Mouse (Mus musculus) heart, embryonic 10.5 days (tissue): Measurements from ENCODE around the gene Nxn. TPM values are rescaled to one million over a fixed set of nuclear protein-coding genes. Genes with fewer than 3 reads are reported as not detected.

Experiments used
- DNase-seq: peaks from one replicate; pipeline ENCODE4 v3.0.0-alpha.2; 2017; ENCODE audit warnings: low spot score
- H3K27ac ChIP-seq: fragments of 300-500 bp; sonication (generic); 2 replicates; pipeline ENCODE4 v1.5.1; 2016; ENCODE audit warnings: mild to moderate bottlenecking
- H3K27me3 ChIP-seq: fragments of 300-500 bp; sonication (generic); 2 replicates; pipeline ENCODE4 v1.6.1; 2016; ENCODE audit warnings: mild to moderate bottlenecking; ENCODE audit not compliant: poor library complexity, insufficient read depth, severe bottlenecking
- H3K36me3 ChIP-seq: fragments of 300-500 bp; sonication (generic); 2 replicates; pipeline ENCODE4 v1.6.1; 2016; ENCODE audit warnings: mild to moderate bottlenecking, moderate library complexity
- H3K4me1 ChIP-seq: fragments of 300-500 bp; sonication (generic); 2 replicates; pipeline ENCODE4 v1.6.1; 2016; ENCODE audit warnings: mild to moderate bottlenecking
- H3K4me3 ChIP-seq: fragments of 300-500 bp; sonication (generic); 2 replicates; pipeline ENCODE4 v1.5.1; 2016; ENCODE audit warnings: mild to moderate bottlenecking, moderate library complexity
- H3K9me3 ChIP-seq: fragments of 300-500 bp; sonication (generic); 2 replicates; pipeline ENCODE4 v1.6.1; 2016; ENCODE audit warnings: mild to moderate bottlenecking, moderate library complexity
- WGBS: fragments of 180-500 bp; shearing (Covaris S2); methylation state at CpG from one replicate; pipeline ENCODE4 v1.1.7; 2016; 5-methylcytosine and 5-hydroxymethylcytosine counted together
- polyA plus RNA-seq: library from polyadenylated mRNA; unstranded; fragments of >200 nt; fragmentation: Nextera tagmentation; extraction: Ambion mirVana; gene quantifications from 2 replicates; pipeline ENCODE4 v1.2.1, GENCODE M21; 2016

The Nxn gene
- 27.9 and 34.5 TPM in 2 replicates for polyA plus RNA-seq

DNA sequence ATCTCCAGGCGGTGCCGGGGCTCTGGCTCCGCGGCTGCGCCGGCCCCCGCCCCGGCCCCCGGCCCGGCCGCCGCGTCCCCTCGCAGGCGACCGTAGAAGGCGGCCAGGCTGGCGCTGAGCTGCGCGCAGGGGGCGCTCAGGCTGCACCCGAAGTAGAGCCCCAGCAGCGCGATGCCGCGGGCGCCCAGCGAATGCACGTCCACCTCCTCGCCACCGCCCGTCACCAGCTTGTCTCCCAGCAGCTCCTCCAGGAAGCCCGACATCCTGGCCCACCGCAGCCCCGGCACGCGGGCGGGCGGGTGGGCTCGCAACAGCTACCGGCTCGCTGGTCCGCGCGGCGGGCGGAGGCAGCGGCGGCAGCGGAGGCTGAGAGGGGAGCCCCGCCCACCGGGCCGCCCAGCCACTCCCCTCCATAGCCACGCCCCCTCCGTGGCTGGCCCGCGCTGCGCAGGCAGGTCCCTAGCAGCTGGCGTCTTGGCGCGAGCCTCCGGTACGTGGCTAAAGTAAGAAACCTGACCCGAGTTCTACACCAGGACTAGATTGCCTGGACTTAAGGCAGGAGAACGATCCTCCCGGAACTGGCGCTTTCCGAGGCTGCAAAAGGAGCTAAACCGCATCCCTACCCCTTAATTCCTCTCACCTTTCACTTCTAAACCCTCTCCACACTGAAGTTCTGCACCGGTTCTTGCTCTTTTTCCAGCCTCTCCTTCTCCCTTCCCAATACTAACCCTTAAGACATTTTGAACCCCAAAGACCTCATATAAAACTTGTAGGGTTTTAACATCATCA, at the start of gene Nxn:
Nxn (minus strand) TSS at position 343 of the 789 bp plus-strand sequence.
- Histone ChIP-seq H3K4me1 (peaks cover 19% of the 10 kb centered on the region), H3K36me3 (no peaks in the 10 kb centered on the region), H3K4me3 (peak within 1 kb of the TSS; percentile 83), H3K27me3 (no peaks in the 10 kb centered on the region), H3K27ac (peak within 1 kb of the TSS; percentile 93), H3K9me3 (no peaks in the 10 kb centered on the region)
- peak; percentile 95 for DNase-seq
- 1% methylated on average over 65 of the region's 70 CpGs for WGBS

DNA sequence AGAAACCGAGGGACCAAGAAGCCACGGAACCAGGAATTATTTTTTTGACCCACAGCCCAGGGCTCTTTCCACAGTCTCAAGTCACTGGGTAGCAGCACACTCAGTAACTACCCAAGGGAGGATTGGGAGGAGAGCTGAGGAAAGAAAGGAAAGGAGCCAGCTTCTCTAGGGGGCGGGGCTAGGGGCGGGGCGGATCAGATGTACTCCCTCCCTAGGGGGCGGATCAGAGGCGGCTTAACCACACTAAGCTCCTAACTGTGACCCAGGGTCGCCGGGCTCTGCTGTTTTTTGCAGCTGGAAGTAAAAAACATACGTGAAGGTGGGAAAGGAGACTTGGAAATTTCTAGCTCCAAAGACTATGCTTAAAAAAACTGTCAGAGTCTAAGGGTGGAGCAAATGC, 47.3 kb upstream of the Nxn start:
- WGBS: 6% methylated on average over 10 of the region's 10 CpGs
- H3K4me1 ChIP-seq: peaks cover 67% of the 10 kb centered on the region
- no peaks in the 10 kb centered on the region for H3K27me3 ChIP-seq
- no peak overlapping the region for H3K4me3 ChIP-seq
- peaks cover 47% of the 10 kb centered on the region for H3K36me3 ChIP-seq
- H3K27ac ChIP-seq: no peak overlapping the region; the same call in 1 of the 2 replicates
- no peak for DNase-seq
- no peaks in the 10 kb centered on the region for H3K9me3 ChIP-seq

DNA sequence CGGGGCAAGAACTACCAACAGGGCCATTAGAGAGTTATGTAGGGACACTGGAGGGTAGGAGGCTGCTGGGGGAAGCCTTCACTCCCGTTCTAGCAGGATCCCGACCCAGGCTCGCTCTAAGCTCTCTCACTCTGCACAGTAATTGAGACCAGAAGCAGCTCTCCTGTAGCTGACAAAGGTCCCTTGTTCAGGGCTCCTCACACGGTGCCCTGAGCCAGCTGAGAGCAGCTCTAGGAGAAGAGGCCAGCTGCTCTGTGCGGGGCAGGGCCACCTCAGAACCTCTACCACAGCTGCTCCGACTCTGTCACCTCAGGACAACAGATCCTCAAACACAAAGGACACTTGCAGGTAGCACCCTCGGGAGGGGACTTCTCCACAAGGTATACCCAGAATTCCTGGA, 46.5 kb upstream of the Nxn start:
- peak overlapping the region; percentile 44; the same call in 1 of the 2 replicates for H3K27ac ChIP-seq
- 44% methylated on average over 8 of the region's 8 CpGs for WGBS
- no peak for DNase-seq
- H3K4me1 ChIP-seq: peaks cover 69% of the 10 kb centered on the region
- no peaks in the 10 kb centered on the region for H3K27me3 ChIP-seq
- peaks cover 41% of the 10 kb centered on the region for H3K36me3 ChIP-seq
- H3K9me3 ChIP-seq: no peaks in the 10 kb centered on the region
- H3K4me3 ChIP-seq: no peak overlapping the region

DNA sequence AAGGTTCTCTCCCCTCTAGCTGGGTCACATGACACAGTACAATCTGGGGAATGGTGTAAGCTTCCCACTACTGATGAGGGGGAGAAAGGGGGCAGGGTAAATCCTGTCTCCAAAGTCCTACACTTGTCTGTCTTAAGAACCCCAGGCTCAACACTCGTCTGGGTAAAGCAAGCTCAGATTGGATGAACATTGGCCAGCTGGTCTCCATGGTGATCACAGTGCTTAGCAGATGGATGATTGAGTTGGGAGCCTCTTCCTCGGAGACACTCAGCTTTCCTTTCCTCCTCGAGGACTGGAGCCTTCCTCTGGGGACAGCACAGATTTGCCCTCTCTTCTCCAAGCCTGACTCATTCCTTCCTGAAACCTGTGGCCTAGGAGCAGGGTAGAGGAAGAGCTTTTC, 40.7 kb upstream of the Nxn start:
- Histone ChIP-seq H3K27ac (0 out of 2 replicates have a peak overlapping the region, but pooled peaks have one; percentile 29), H3K4me3 (no peak overlapping the region), H3K9me3 (no peaks in the 10 kb centered on the region), H3K4me1 (peaks cover 78% of the 10 kb centered on the region), H3K36me3 (peaks cover 21% of the 10 kb centered on the region), H3K27me3 (no peaks in the 10 kb centered on the region)
- DNase-seq: no peak
- 22% methylated on average over 3 of the region's 3 CpGs for WGBS

DNA sequence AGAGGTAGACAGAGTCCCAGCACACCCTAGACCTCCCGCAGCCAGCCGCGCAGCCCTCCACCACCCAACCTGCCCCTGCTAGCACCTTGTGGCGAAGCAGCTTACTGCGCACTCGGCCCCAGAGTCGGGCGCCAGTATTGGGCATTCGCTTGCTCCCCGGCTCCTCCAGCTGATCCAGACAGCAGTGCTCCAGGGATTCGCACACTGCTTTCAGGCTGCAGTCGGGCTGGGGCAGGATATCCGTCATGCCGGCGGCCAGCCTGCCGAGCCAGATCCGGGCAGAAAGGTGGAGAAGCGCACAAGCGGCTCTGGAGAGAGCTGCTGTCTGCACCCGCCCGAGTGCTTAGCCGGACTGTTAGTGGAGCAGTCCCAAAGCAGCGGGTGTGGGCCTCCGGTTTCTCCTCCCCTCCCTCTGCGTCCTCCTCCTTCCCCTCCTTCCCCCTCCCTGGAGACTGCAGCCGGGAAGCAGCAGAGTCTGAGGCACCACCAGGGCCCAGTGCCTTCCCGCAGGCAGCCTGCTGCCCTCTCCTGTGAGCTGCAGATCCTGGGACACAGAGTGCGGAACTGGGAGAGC, 38.0 kb upstream of the Nxn start:
- peaks cover 77% of the 10 kb centered on the region for H3K4me1 ChIP-seq
- peaks cover 20% of the 10 kb centered on the region for H3K36me3 ChIP-seq
- WGBS: 3% methylated on average over 28 of the region's 28 CpGs
- H3K27ac ChIP-seq: peak overlapping the region; percentile 86
- H3K27me3 ChIP-seq: no peaks in the 10 kb centered on the region
- peak overlapping the region; percentile 60 for H3K4me3 ChIP-seq
- H3K9me3 ChIP-seq: no peaks in the 10 kb centered on the region
- DNase-seq: peak; percentile 91

DNA sequence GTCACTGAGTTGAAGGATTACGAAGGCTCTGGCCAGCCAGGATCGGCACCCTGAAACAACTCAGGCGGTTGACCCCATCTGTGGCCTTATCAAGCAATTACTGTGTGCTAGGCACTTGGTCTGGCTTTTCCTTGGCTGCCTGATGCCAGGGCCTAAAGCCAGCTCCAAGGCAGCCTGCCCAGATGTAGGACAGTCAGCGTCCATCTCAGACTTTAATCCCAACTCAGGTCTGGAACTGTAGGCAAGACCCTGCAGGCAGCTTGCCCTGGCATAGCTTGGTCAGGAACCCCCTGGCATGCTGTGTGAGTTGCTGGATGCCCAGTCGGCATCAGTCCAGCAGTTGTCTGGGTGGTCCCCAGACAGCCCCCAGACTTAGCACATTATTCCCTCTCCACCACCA, 37.1 kb upstream of the Nxn start:
- 0 out of 2 replicates have a peak overlapping the region, but pooled peaks have one; percentile 86 for H3K27ac ChIP-seq
- WGBS: 82% methylated on average over 5 of the region's 5 CpGs
- no peak for DNase-seq
- peaks cover 82% of the 10 kb centered on the region for H3K4me1 ChIP-seq
- H3K27me3 ChIP-seq: no peaks in the 10 kb centered on the region
- no peaks in the 10 kb centered on the region for H3K9me3 ChIP-seq
- peak overlapping the region; percentile 60; the same call in 1 of the 2 replicates for H3K4me3 ChIP-seq
- peaks cover 19% of the 10 kb centered on the region for H3K36me3 ChIP-seq

DNA sequence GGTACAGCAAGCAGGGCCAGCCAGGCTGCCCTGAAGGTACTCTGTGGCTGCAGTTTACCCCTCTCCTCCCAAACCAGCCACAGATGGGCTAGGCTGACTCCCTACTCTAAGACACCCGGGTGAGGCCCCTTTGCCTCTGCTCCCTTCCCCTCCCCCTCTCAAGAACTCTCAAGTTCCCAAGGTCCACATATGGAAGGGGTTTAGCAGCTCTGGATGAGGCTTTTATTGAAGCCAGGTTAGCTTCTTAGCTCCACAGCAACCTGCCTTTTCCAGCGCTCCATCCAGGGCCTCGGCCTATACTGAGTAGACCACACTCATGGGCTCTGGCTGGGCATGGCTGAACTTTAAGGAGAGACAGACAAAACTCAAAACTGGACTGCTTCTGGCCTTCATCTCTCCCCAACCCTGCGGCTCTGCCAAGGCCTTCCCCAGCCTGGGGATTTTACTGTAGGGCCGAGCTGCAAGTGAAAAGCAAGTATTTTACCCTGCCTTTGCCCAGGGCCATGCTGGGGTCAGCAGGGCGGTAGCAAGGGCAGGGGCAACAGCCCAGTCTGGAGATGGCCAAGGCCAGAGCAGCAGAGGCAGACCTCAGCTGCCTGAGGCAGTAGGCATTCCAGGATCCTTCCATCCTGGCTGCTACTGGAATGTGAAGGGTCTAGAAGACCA, 31.2 kb upstream of the Nxn start:
- DNase-seq: no peak
- peak overlapping the region; percentile 84 for H3K27ac ChIP-seq
- H3K27me3 ChIP-seq: no peaks in the 10 kb centered on the region
- peaks cover 19% of the 10 kb centered on the region; the same call in 1 of the 2 replicates for H3K36me3 ChIP-seq
- no peak overlapping the region for H3K4me3 ChIP-seq
- WGBS: 65% methylated on average over 6 of the region's 6 CpGs
- peaks cover 70% of the 10 kb centered on the region for H3K4me1 ChIP-seq
- H3K9me3 ChIP-seq: no peaks in the 10 kb centered on the region

DNA sequence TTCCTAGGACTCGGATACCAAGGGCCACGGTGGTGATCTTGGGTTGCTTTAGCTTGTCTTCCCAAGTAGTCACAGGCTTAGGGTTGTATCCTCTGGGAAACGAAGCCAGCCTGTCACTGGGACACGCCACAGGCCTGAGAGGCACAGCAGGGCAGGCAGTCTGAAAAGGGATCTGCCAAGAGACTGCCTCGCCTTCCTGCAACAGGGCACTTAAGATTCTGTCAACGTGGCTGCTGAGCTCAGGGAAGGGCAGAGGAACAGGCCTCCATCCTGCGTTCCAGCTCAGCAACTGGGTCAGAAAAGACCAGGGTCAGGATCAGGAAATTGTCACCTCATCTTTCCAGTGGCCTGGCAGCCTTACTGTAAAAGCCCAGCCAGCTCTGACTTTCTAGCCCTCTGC, 30.6 kb upstream of the Nxn start:
- Histone ChIP-seq H3K27me3 (no peaks in the 10 kb centered on the region), H3K27ac (peak overlapping the region; percentile 84), H3K9me3 (no peaks in the 10 kb centered on the region), H3K36me3 (peaks cover 23% of the 10 kb centered on the region), H3K4me3 (no peak overlapping the region), H3K4me1 (peaks cover 66% of the 10 kb centered on the region)
- 43% methylated on average over 7 of the region's 7 CpGs for WGBS
- no peak for DNase-seq

DNA sequence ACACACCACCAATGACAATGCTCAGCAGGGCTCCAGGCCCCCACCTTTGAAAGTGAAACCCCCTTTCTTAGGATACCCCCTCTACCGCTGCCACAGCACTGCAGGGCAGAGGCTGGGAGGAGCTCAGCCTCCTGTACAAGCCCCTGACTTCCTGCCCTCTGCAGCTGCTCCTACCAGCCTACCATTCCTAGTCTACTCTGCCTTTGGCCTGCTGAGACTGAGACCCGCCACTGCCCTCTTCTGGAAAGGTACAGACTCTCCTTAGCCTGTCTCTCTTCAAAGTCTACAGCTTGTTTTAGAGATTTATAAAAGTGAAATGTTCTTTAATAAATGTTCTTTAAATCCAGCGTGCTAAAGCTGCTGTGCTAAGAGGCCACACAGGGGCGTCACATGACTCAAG, 30.1 kb upstream of the Nxn start:
- Histone ChIP-seq H3K4me3 (no peak overlapping the region), H3K36me3 (peaks cover 27% of the 10 kb centered on the region), H3K27ac (peak overlapping the region; percentile 84), H3K9me3 (no peaks in the 10 kb centered on the region), H3K4me1 (peaks cover 67% of the 10 kb centered on the region), H3K27me3 (no peaks in the 10 kb centered on the region)
- WGBS: 45% methylated on average over 4 of the region's 4 CpGs
- DNase-seq: no peak

DNA sequence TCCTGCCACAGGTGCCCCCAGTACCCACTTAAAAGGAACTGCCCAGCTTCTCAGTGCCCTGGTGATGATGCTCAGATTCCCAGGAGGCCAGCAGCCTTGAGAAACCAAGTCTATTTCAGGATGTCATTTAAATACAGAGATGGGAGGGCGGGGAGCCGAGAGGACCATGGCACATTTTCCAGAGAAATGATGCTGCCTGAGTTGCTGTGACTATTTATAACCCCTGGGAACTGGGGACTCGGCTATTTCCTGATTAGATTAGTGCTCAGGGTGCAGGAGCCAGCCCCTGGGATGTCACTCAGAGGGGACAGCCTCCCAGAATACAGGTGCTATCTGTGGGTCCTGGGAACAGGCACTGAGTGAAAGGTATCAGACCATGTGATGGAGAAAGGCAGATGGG, 28.8 kb upstream of the Nxn start:
- H3K4me3 ChIP-seq: no peak overlapping the region
- peak overlapping the region; percentile 84 for H3K27ac ChIP-seq

DNA sequence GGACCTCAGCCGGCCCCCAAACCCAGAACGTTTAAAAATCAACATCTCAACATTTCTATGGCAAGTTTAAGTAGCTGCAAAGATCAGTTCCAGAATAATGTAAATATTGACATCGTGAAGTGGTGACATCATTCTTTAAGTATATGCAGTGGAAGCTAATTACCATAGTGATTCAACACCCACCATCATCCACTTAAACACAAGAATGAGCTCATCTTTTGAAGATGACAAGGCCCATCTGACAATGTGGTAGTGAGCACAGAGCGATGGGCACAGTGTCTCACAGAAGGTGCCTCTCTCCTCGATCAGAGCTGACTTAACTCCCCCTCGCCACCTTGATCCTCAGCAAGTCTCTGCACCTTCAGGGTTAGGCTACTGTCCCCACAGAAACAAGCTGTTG, 26.8 kb upstream of the Nxn start:
- peaks cover 48% of the 10 kb centered on the region for H3K4me1 ChIP-seq
- DNase-seq: no peak
- no peak overlapping the region for H3K4me3 ChIP-seq
- WGBS: 85% methylated on average over 6 of the region's 6 CpGs
- no peaks in the 10 kb centered on the region for H3K9me3 ChIP-seq
- H3K27me3 ChIP-seq: no peaks in the 10 kb centered on the region
- no peak overlapping the region for H3K27ac ChIP-seq
- peaks cover 47% of the 10 kb centered on the region for H3K36me3 ChIP-seq

More for the DNA sequence above, 28.8 kb upstream of the Nxn start:
- no peak for DNase-seq
- Histone ChIP-seq H3K27me3 (no peaks in the 10 kb centered on the region), H3K36me3 (peaks cover 32% of the 10 kb centered on the region), H3K4me1 (peaks cover 66% of the 10 kb centered on the region), H3K9me3 (no peaks in the 10 kb centered on the region)
- 31% methylated on average over 3 of the region's 3 CpGs for WGBS

DNA sequence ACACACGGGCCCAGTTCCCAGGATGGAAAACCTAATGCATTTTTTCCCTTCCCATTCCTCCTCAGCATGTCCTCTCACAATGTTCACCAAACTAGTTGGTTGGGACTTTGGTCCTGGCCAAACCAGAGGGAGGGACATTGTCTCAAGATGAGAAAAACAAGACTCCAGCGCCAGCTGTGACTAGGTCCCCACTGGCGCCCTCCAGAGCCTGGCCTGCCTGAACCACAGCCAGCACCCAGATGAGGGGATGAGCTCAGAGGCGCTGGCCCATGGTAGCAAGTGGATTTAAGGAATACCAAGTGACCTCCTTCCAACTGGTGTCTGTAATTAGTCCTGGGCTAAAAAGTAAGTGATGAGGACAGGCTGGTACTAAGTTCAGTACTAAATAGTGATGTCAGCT, 22.0 kb upstream of the Nxn start:
- H3K4me1 ChIP-seq: 0 out of 2 replicates have a peak, but pooled peaks cover 5% of the 10 kb centered on the region
- H3K4me3 ChIP-seq: no peak overlapping the region
- no peak overlapping the region for H3K27ac ChIP-seq
- no peak for DNase-seq
- WGBS: 66% methylated on average over 4 of the region's 4 CpGs
- H3K9me3 ChIP-seq: no peaks in the 10 kb centered on the region
- H3K27me3 ChIP-seq: no peaks in the 10 kb centered on the region
- H3K36me3 ChIP-seq: peaks cover 94% of the 10 kb centered on the region

DNA sequence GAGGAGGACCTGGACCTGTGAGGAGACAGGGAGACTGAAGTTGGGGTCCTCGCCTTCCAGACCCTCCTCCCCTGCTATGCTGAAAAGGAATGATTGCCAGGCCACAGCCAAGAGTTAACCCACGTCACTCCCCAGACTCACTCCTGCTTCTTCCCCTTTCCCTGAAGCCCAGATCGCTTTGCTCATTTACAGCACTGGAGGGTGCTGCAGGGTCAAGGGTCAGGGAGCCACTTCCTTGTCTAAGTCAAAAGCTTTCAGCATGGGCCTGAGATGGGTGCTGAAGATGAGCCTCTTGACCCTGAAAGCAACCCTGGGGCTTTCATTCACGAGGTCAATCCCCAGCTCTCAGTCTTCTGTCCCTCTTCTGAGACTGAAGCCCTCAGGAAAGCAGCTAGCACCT, 20.2 kb upstream of the Nxn start:
- Histone ChIP-seq H3K4me1 (0 out of 2 replicates have a peak, but pooled peaks cover 5% of the 10 kb centered on the region), H3K27me3 (no peaks in the 10 kb centered on the region), H3K9me3 (no peaks in the 10 kb centered on the region), H3K4me3 (no peak overlapping the region), H3K27ac (no peak overlapping the region), H3K36me3 (peaks cover 98% of the 10 kb centered on the region)
- WGBS: 64% methylated on average over 4 of the region's 4 CpGs
- DNase-seq: no peak
